Mouse (Mus musculus): ENCODE results near the gene Ablim2.

Ablim2 gene

GRCm38 (mm10) chr5:35882391-35882790 is 124.7 kb downstream of the Ablim2 start:
- no peak for DNase-seq (ENCODE audit: extremely low read depth, low read depth)

DNA sequence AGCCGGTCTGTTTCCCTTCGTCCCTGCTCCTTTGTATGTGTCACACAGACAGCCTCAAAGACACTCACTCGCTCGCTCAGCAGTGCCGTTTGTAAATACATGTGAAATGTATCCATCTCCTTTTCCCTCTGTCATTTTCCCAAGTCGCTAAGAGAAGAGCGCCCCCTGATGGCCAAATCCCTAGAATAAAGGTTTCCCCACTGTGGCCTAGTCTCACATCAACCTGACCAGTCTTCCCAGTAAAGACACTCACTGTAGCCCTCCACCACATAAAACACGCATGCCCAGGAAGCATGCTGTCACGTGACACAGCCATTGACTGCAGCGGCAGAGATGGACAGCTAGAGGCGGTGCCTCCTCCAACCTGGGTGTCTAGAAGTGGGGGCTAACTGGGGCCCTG is 126.6 kb downstream of the Ablim2 start:
- DNase-seq (ENCODE audit: extremely low read depth, low read depth): no peak

DNA sequence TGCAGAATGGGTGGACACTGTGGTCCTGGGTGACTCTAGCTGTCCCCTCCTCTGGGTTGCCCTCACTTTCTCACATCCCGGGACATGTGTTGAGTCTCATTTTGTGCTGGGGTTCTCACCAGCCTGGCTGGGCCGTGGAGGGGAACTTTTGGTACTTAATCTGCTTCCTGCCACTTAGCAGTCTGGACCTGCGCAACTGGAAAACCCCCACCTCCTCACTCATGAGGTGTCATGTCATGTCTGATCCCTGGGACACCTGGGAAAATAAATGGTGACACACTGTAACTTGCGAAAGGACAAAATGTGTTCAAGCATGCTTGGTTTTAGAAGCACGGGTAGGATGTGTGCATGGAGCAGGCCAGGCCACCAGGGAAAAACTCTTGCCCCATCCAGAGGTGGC is 127.0 kb downstream of the Ablim2 start:
- DNase-seq (ENCODE audit: extremely low read depth, low read depth): no peak

DNA sequence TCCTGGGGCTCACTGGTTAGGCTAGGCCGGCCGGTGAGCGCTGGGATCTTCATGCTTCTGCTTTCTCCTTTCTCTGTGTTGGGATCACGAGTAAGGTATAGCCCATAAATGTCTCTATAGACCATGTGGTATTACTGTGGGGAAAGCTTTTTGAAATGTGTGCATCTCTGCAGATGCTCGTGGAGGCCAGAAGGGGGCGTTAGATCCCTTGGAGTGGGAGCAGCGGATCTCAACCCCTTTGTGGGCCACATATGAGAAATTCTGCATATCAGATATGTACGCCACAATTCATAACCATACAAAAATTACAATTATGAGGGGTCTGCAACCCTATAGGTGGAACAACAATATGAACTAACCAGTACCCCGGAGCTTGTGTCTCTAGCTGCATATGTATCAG is 131.3 kb downstream of the Ablim2 start:
- DNase-seq (ENCODE audit: extremely low read depth, low read depth): no peak

DNA sequence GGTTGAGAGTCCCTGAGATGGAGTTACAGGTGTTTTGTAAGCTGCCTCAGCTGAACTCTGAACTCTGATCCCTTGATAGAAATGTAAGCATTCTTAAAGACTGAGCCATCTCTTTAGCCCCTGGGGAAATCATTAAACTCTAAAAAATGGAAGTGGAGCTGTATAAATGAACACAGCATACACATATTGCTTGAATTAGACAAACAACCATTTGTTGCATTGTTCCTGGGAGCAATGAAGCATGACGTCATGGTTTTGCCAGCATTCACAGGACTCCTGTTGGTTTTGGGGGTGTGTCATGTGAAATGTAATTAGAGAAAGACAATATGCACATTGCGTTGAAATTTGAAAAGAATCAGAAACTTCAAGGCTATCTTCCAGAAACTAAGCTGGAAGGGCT is 132.0 kb downstream of the Ablim2 start:
- DNase-seq (ENCODE audit: extremely low read depth, low read depth): no peak

DNA sequence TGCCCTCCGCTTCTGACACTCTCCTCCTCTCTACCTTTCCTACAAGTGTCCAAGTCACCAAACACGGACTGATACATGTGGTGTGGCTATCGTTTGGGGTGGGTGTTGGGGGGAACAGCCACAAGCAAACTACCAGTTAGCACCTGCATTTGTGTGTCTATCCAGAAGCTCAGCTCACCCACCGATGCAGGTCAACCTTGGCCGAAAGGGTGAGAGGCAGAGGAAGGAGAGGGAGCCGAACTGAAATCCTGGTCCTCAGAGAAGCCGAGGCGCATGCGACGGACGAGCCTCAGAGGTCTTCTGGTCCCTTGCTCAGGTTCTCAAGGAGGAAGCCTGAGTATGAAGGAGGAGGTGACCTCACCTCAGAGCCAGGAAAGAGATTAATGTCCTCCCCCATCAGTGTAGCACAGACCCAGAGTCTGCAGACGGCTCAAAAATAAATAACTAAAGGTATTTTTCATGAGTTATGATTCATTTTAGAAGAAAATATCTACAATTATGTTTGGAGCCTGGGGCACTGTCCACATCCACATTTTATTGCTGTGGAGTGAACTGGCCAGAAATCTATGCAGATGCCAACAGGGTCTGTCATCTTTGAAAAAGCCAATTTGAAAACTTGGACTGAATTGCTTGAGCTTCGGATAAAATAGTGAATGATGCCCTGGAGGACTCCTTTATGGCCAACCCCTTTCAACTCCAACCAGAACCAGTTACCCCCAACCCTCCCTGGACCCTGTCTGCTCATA is 133.5 kb downstream of the Ablim2 start:
- DNase-seq (ENCODE audit: extremely low read depth, low read depth): no peak

DNA sequence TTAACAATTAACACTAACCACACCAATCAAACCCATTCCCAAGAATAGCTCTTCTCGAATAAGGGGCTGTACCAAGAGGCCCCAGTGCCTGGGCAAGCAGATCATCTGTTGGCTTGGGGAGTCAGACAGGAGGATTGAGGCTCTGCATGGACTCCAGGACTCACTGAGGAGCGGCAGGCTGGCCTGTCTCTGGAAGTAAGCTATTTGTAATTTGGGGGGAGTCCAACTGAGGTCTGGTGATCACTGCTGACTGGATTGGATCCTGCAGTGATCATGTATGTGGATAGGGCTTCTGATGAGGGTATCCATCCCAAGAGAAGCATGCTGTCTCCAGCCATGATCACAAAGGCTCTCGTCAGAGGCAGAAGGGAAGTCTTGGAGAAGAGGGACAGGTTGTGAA is 134.7 kb downstream of the Ablim2 start:
- DNase-seq (ENCODE audit: extremely low read depth, low read depth): no peak

DNA sequence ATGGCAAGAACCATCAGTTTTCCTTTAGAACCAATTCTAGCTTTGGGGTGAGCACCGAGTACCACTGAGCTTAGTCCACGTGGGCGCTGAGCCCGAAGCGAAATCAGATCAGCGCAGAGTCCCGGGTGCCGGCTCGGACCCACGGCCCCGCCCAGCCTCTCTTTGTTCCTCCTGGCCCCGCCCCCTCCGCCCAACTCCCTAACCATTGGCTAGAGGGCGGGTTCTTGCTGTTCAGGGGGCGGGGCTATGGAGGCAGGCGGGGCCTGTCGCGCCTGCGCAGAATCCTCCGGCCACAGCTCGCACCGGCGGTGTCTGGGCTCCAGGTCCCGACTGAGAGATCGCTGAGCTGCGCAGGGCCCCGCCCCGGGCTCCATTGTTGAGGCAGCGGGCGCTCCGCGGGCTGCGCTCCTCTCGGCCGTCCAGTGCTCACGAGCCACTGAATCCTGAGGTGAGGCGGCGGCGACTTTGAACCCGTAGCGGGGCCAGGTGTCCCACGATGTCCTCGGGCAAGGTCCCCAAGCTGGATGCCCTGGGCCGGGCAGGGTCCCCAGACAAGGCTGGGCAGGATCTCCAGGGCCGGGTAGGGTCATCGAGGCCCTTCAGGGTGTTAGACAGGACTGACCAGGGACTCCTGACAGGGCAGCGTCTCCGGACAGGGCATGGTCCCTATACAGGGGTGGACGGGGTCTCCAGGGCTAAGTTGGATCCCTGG is 135.6 kb downstream of the Ablim2 start, which contains the start of gene Afap1:
Gene Afap1, plus strand, starts transcription at position 227 of the 712 bp plus-strand sequence.
- no peak for DNase-seq (ENCODE audit: extremely low read depth, low read depth)

DNA sequence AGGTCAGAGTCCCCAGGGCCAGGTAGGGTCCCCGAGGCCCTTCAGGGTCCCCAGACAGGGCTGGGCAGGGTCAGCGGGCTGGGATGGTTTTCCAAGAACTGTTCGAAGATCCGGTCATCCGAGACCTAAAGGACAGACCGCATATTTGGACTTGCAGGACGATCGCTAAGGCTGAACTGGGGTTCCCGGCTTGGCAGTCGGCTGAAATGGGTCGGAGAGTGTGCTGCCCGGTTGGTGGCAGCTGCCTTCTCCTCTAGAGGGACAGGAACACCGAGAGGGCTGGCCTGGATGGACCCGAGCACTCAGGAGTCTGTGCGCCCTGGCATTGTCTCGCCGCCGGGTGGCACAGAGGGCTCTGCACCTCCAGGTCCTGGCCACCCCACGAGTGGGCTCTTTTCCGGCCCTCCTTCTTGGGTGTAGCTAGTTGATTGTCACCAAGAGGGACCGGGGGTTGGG is 136.2 kb downstream of the Ablim2 start:
- no peak for DNase-seq (ENCODE audit: extremely low read depth, low read depth)

- DNase-seq (ENCODE audit: extremely low read depth, low read depth): no peak
Observed at GRCm38 (mm10) chr5:35894295-35895047, 136.8 kb downstream of the Ablim2 start.

DNA sequence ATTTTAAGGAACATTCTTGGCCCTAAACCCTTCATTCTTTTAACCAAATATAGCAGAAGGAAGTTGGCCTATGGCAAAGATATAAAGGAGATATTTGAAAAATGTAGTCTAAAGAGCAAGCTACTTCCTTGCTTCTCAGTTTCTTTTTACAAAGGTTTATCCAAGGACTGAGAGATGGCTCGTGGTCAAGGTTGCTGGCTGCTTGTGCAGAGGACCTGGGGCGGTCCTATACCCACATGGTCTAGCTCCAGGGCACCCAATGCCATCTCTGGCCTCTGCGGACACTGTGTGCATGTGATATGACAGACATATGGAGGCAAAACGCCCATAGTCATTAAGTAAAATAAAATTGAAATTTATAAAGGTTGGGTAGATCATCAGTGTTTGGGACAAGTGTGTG is 138.2 kb downstream of the Ablim2 start:
- no peak for DNase-seq (ENCODE audit: extremely low read depth, low read depth)

DNA sequence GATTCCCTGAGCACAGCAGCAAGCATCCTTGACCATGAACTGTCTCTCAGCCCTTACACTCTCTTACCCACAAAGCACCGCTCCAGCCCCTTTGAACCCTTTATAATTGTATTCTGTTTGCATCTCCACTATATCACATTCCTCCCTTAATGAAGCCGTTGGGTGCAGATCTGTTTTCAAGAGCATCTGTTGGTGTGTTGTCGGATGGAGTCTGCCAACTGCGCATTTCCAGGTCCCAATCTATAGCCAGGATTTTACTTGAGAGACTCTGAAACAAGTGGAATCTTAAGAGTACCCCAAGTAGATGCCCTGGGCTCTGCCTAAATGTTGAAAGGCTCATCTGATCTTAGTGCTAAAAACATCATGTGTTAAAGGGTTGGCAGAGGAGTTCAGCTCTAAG is 138.9 kb downstream of the Ablim2 start:
- DNase-seq (ENCODE audit: extremely low read depth, low read depth): no peak

DNA sequence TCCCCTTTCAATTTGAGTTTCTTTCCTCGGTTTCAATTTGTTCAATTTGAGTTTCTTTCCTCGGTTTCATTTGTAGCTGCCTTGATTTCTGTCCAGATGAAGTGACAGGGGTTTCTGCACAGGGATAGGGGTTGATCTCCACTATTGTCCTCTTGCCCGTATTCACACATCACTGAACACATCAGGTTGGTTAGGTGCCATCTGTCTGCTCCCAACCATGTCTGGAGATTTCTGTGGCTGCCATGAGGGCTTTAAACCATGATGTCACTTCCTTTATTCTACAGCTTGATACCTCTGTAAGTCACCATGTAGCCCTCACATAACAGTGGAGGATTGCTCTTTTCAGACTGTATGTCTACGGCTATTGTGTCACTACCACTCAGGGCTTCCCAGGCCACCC is 139.5 kb downstream of the Ablim2 start:
- no peak for DNase-seq (ENCODE audit: extremely low read depth, low read depth)

GRCm38 (mm10) chr5:35898114-35898513 is 140.4 kb downstream of the Ablim2 start:
- DNase-seq (ENCODE audit: extremely low read depth, low read depth): no peak

DNA sequence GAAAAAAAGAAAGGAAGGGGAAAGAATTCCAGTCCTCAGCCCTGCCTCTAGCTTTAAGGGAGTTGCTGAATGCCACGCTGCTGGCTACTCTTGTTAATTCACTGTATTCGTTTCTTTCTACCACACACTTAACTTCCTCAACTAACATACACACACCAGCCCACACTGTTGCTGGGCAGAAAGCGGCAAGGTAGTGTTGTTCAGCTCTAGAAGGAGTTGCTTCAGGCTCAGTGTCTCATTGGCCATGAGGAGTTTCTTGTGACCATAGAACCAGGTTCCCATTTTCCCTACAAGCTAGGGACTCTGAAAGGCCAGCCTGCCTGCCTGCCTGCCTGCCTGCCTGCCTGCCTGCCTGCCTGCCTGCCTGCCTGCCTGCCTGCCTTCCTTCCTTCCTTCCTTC is 141.3 kb downstream of the Ablim2 start:
- DNase-seq (ENCODE audit: extremely low read depth, low read depth): no peak

- DNase-seq (ENCODE audit: extremely low read depth, low read depth): no peak
Observed at GRCm38 (mm10) chr5:35900401-35901225, 142.9 kb downstream of the Ablim2 start.

GRCm38 (mm10) chr5:35901226-35901809 is 143.6 kb downstream of the Ablim2 start:
- DNase-seq (ENCODE audit: extremely low read depth, low read depth): no peak

DNA sequence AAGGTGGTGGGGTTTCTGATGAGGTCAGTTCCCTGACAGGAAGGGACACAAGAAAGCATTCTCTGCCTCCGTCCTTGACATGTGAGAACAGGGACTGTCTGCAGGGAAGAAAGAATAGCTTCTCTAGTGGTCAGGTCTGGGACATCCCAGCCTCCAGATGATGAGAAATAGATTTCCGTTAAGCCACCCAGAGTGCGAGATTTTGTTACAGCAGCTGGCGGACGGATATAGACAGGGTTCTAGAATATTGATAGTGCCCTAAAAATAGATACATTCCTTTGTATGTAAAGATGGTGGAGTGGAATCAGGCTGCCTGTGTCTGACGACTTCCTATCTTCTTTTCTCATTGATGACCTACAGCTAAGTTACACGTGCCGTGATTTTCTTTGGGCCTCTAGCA is 145.8 kb downstream of the Ablim2 start:
- no peak for DNase-seq (ENCODE audit: extremely low read depth, low read depth)

GRCm38 (mm10) chr5:35905283-35905682 is 147.6 kb downstream of the Ablim2 start:
- DNase-seq (ENCODE audit: extremely low read depth, low read depth): no peak

DNA sequence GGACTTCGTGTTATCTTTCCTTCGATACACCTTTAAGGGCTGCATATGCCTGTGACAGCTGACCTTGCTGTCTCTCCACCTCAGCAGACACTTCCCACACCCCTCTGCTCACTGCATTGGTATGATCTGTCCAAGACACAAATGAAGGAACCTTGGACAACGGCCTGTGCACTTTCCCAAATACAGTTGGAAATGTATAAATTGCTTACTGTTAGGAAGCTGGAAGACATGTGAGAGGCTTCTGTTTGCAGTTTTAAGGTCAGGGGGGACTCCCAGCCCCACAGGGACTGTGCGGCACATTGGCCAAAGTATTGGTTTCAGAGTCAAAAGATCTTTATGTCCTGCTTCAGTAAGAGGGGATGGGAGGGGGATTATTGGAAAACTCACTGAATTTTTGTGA is 149.4 kb downstream of the Ablim2 start:
- no peak for DNase-seq (ENCODE audit: extremely low read depth, low read depth)

Data from MEL-GATA-1-ER (cell line).